Mouse (Mus musculus) midbrain, embryonic 10.5 days (tissue): Measurements from ENCODE around the gene Fbxl20. TPM values are rescaled to one million over a fixed set of nuclear protein-coding genes. Genes with fewer than 3 reads are reported as not detected.

Source experiments
- DNase-seq: peaks from one replicate; pipeline ENCODE4 v3.0.0-alpha.2; 2017; ENCODE audit warnings: low spot score
- H3K27ac ChIP-seq: fragments of 300-500 bp; sonication (generic); replicated peaks from 2 replicates; pipeline ENCODE4 v1.5.1; 2016; ENCODE audit warnings: mild to moderate bottlenecking
- H3K27me3 ChIP-seq: fragments of 300-500 bp; sonication (generic); 2 replicates; pipeline ENCODE4 v1.6.1; 2016; ENCODE audit warnings: low read depth, mild to moderate bottlenecking; ENCODE audit not compliant: poor library complexity, severe bottlenecking
- H3K36me3 ChIP-seq: fragments of 300-500 bp; sonication (generic); 2 replicates; pipeline ENCODE4 v1.6.1; 2016; ENCODE audit warnings: mild to moderate bottlenecking, moderate library complexity
- H3K4me1 ChIP-seq: fragments of 300-500 bp; sonication (generic); 2 replicates; pipeline ENCODE4 v1.6.1; 2016
- H3K4me3 ChIP-seq: fragments of 300-500 bp; sonication (generic); 2 replicates; pipeline ENCODE4 v1.5.1; 2016; ENCODE audit warnings: mild to moderate bottlenecking, moderate library complexity
- H3K9me3 ChIP-seq: fragments of 300-500 bp; sonication (generic); replicated peaks from 2 replicates; pipeline ENCODE4 v1.6.1; 2016; ENCODE audit warnings: mild to moderate bottlenecking
- WGBS: fragments of 180-500 bp; shearing (Covaris S2); methylation state at CpG from one replicate; pipeline ENCODE4 v1.1.7; 2016; 5-methylcytosine and 5-hydroxymethylcytosine counted together
- polyA plus RNA-seq: library from polyadenylated mRNA; unstranded; fragments of >200 nt; fragmentation: Nextera tagmentation; extraction: Ambion mirVana; gene quantifications from 2 replicates; pipeline ENCODE4 v1.2.1, GENCODE M21; 2016

The Fbxl20 gene
- polyA plus RNA-seq, 1 experiment from 2014 or later, result 21.0 TPM

GRCm38 (mm10) chr11:98080450-98080849, 69.8 kb downstream of the Fbxl20 start:
- no peak overlapping the region for H3K4me3 ChIP-seq
- DNase-seq, result no peak
- no peak overlapping the region for H3K27ac ChIP-seq
- peaks cover under 1% of the 10 kb centered on the region; the same call in 1 of the 2 replicates for H3K4me1 ChIP-seq
- peaks cover 9% of the 10 kb centered on the region for H3K36me3 ChIP-seq
- WGBS, result 89% methylated on average over 6 of the region's 6 CpGs
- H3K27me3 ChIP-seq, result no peaks in the 10 kb centered on the region
- H3K9me3 ChIP-seq, result no peaks in the 10 kb centered on the region

GRCm38 (mm10) chr11:98077086-98077485, 73.1 kb downstream of the Fbxl20 start:
- no peaks in the 10 kb centered on the region for H3K27me3 ChIP-seq
- 85% methylated on average over 8 of the region's 8 CpGs for WGBS
- H3K4me3 ChIP-seq, result no peak overlapping the region
- peaks cover 6% of the 10 kb centered on the region for H3K4me1 ChIP-seq
- H3K36me3 ChIP-seq, result peaks cover 7% of the 10 kb centered on the region
- no peak overlapping the region for H3K27ac ChIP-seq
- H3K9me3 ChIP-seq, result 0 out of 2 replicates have a peak, but pooled peaks cover 3% of the 10 kb centered on the region
- DNase-seq, result no peak

GRCm38 (mm10) chr11:98075195-98075808, 74.9 kb downstream of the Fbxl20 start:
- Histone ChIP-seq H3K36me3 (no peaks in the 10 kb centered on the region), H3K27ac (no peak overlapping the region), H3K9me3 (0 out of 2 replicates have a peak, but pooled peaks cover 3% of the 10 kb centered on the region), H3K4me3 (peak overlapping the region; percentile 20; the same call in 1 of the 2 replicates), H3K27me3 (no peaks in the 10 kb centered on the region), H3K4me1 (peaks cover 6% of the 10 kb centered on the region)
- peak; percentile 86 for DNase-seq
- 22% methylated on average over 13 of the region's 13 CpGs for WGBS

DNA sequence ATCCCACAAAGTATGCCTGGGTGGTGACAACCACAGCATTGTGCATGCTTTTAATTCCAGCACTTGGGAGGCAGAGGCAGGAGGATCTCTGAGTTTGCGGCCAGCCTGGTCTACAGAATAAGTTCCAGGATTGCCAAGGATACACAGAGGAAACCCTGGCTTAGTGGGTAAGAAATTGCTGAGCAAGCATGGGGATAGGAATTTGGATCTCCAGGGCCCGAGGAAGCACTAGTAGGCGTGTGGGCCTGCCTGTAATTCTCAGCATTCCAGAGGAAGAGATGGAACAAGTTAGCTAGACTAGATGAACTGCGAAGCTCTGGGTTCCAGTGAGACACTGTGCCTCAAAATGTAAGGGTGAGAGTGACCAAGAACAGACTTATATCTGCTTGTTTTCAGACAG, 76.8 kb downstream of the Fbxl20 start:
- WGBS, result 95% methylated on average over 4 of the region's 4 CpGs
- Histone ChIP-seq H3K36me3 (no peaks in the 10 kb centered on the region), H3K27ac (no peak overlapping the region), H3K4me1 (peaks cover 6% of the 10 kb centered on the region), H3K27me3 (no peaks in the 10 kb centered on the region), H3K4me3 (no peak overlapping the region), H3K9me3 (0 out of 2 replicates have a peak, but pooled peaks cover 3% of the 10 kb centered on the region)
- no peak for DNase-seq

DNA sequence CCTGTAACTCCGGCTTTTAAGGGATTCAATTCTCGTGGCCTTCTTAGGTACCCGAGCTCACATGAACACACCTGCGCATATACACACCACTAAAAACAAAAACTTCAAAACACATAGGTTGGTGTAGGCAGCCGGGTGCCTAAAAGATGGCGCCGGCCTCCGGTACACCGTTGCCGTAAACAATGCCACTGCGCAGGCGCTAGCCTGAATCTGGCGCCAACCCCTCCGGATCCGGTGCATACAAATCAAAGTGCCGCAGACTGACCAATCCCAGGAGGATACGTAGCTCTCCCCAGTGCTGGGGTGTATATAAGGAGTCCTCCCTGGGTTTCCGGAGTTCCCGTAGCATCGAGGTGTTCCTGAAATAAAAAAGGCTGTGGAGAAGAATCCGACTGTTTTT, 82.9 kb downstream of the Fbxl20 start:
- Histone ChIP-seq H3K27ac (no peak overlapping the region), H3K9me3 (no peaks in the 10 kb centered on the region; the same call in 1 of the 2 replicates), H3K27me3 (no peaks in the 10 kb centered on the region), H3K36me3 (no peaks in the 10 kb centered on the region), H3K4me1 (peaks cover 12% of the 10 kb centered on the region), H3K4me3 (no peak overlapping the region)
- 94% methylated on average over 21 of the region's 21 CpGs for WGBS
- DNase-seq, result no peak

DNA sequence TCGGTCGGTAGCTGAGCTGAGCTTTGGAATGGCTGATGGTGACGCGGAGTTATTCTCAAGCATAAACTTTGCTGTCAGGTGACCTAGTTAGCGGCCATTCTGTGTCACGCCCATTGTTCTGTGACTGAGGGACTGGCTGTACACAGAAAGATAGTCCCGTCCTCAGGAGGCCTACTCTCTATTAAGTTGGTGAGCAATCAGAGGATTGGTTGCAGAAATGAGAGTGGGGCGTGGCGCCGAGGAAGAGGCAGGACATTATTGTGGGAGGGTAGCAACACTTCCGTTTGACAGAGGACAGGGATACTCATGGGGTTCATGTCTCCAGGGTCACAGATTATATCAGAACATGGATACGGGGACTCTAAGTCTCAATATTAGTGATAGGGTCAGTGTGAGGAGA, 84.0 kb downstream of the Fbxl20 start:
- Histone ChIP-seq H3K27me3 (no peaks in the 10 kb centered on the region), H3K9me3 (no peaks in the 10 kb centered on the region; the same call in 1 of the 2 replicates), H3K4me3 (no peak overlapping the region), H3K27ac (no peak overlapping the region), H3K36me3 (no peaks in the 10 kb centered on the region), H3K4me1 (peaks cover 12% of the 10 kb centered on the region)
- 92% methylated on average over 12 of the region's 12 CpGs for WGBS
- DNase-seq, result no peak

DNA sequence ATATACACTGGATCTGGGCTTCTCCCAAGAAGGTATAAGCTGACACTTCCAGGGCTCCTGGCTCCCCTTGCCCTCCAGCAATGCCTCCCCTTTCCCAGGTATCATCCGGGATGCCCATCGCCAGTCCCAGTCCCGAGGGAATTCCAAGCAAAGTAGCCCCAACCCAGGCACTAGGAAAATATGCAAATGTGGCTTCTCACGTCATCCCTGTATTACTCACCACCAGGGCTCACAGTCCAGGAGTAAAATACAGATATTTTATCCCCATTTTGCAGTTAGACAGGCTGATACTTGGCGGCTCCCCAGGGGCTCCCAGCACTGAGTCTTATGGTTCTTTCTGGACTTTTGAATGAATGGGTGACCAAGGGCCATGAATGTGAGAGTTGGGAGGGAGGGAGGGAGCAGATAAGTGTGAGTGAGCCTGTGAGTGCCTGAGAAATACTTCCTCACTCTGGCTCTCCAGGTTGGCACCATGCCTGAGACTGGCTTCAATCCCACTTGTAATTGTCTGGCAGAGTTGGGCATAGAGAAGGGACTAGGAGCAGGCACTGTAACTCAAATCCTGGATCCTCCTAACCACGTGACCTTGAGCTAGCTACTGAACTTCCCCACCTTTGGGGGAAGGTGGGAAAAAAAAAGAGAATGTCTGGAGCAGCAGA, 88.2 kb downstream of the Fbxl20 start:
- 59% methylated on average over 6 of the region's 6 CpGs for WGBS
- no peaks in the 10 kb centered on the region for H3K36me3 ChIP-seq
- no peak for DNase-seq
- no peak overlapping the region for H3K27ac ChIP-seq
- no peak overlapping the region for H3K4me3 ChIP-seq
- peaks cover 31% of the 10 kb centered on the region for H3K4me1 ChIP-seq
- no peaks in the 10 kb centered on the region for H3K9me3 ChIP-seq
- H3K27me3 ChIP-seq, result peaks cover 22% of the 10 kb centered on the region; the same call in 1 of the 2 replicates

GRCm38 (mm10) chr11:98061441-98061840, 88.8 kb downstream of the Fbxl20 start:
- Histone ChIP-seq H3K36me3 (no peaks in the 10 kb centered on the region), H3K27me3 (peaks cover 28% of the 10 kb centered on the region; the same call in 1 of the 2 replicates), H3K4me3 (no peak overlapping the region), H3K27ac (no peak overlapping the region), H3K9me3 (no peaks in the 10 kb centered on the region), H3K4me1 (peaks cover 31% of the 10 kb centered on the region)
- 83% methylated on average over 3 of the region's 3 CpGs for WGBS
- DNase-seq, result no peak

GRCm38 (mm10) chr11:98060104-98060692, 90.0 kb downstream of the Fbxl20 start:
- peaks cover 36% of the 10 kb centered on the region for H3K27me3 ChIP-seq
- WGBS, result 80% methylated on average over 5 of the region's 5 CpGs
- H3K36me3 ChIP-seq, result no peaks in the 10 kb centered on the region
- DNase-seq, result no peak
- peaks cover 25% of the 10 kb centered on the region for H3K4me1 ChIP-seq
- no peak overlapping the region; the same call in 1 of the 2 replicates for H3K27ac ChIP-seq
- H3K4me3 ChIP-seq, result no peak overlapping the region
- H3K9me3 ChIP-seq, result no peaks in the 10 kb centered on the region

GRCm38 (mm10) chr11:98059662-98060061, 90.5 kb downstream of the Fbxl20 start:
- no peak overlapping the region; the same call in 1 of the 2 replicates for H3K27ac ChIP-seq
- no peak for DNase-seq
- peaks cover 41% of the 10 kb centered on the region for H3K27me3 ChIP-seq

DNA sequence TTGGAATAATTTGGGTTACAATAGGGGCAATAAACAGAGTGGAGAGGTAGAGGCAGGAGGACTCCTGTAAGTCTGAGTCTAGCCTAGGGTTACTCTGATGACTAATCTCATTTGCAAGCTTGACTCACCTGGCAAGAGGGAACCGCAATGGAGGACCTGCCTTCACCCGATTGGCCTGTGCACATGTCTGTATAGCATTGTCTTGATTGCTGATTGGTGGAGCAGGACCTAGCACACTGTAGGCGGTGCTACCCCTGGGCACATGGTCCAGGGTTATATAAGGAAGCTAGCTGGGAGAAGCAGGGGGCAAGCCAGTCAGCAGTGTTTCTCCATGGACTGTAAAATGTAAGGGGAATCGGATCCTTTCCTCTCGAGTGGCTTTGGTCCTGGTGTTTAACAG, 92.2 kb downstream of the Fbxl20 start:
- Histone ChIP-seq H3K27me3 (peaks cover 58% of the 10 kb centered on the region), H3K4me3 (no peak overlapping the region), H3K27ac (no peak overlapping the region), H3K36me3 (no peaks in the 10 kb centered on the region), H3K9me3 (no peaks in the 10 kb centered on the region), H3K4me1 (peaks cover 29% of the 10 kb centered on the region)
- 88% methylated on average over 5 of the region's 5 CpGs for WGBS
- no peak for DNase-seq

More at GRCm38 (mm10) chr11:98059662-98060061, 90.5 kb downstream of the Fbxl20 start:
- 77% methylated on average over 7 of the region's 7 CpGs for WGBS
- Histone ChIP-seq H3K4me1 (peaks cover 20% of the 10 kb centered on the region), H3K36me3 (no peaks in the 10 kb centered on the region), H3K4me3 (no peak overlapping the region), H3K9me3 (no peaks in the 10 kb centered on the region)

DNA sequence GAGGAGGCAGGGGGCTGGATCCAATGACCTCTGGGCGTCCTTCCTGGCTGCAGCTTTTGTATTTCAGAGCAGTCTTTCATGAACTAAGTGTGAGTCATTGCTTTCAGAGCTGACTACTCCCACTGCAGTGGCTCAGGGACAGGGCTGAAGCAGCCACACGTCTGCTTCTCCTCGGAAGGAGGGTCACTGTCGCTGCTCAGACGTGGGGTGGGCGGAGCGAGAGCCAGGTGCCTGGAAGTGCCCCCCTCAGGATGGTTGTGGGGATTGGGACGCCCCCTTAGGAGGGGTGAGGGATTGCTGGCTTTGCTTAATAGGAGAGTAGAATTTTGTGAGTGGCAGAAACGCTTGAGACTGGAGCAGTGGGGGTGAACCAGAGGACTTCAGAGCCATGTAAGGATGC, 92.7 kb downstream of the Fbxl20 start:
- Histone ChIP-seq H3K27me3 (peaks cover 63% of the 10 kb centered on the region), H3K4me1 (peaks cover 34% of the 10 kb centered on the region), H3K9me3 (no peaks in the 10 kb centered on the region), H3K4me3 (no peak overlapping the region), H3K27ac (no peak overlapping the region), H3K36me3 (no peaks in the 10 kb centered on the region)
- 36% methylated on average over 9 of the region's 9 CpGs for WGBS
- no peak for DNase-seq
